Mouse (Mus musculus): Measurements from ENCODE around the gene Unc45b.

- TF ChIP-seq POLR2A (IDR thresholded peaks at IDR 0.05; ENCODE audit: control insufficient read depth, extremely low read depth, insufficient read depth, low read length, poor library complexity) (no peak), CTCF (IDR thresholded peaks at IDR 0.05; ENCODE audit: borderline replicate concordance, control insufficient read depth, extremely low read depth, insufficient read depth, low read length, poor library complexity) (no peak)
Measured at GRCm38 (mm10) chr11:82870173-82871030, 39.9 kb upstream of the Unc45b start.
